Mouse (Mus musculus) cerebellum, adult 8-10 months (tissue): ENCODE results near the gene Smarcd3.
"Not testable (repeated sequence)": the region's sequence is repeated elsewhere in the genome, so short reads cannot be mapped to it uniquely, and the experiment has no call there.

Experiments used
- DNase-seq: peaks from one replicate; pipeline ENCODE4 v3.0.0; 2022

Gene Smarcd3

GRCm38 (mm10) chr5:24596519-24597171, 27.6 kb downstream of the Smarcd3 start:
- no peak for DNase-seq

GRCm38 (mm10) chr5:24595786-24596380, 28.3 kb downstream of the Smarcd3 start:
- no peak for DNase-seq

- no peak for DNase-seq
Observed at GRCm38 (mm10) chr5:24595261-24595660, 28.9 kb downstream of the Smarcd3 start.

GRCm38 (mm10) chr5:24594346-24594745, 29.9 kb downstream of the Smarcd3 start:
- no peak for DNase-seq

- no peak for DNase-seq
Observed at GRCm38 (mm10) chr5:24593928-24594327, 30.3 kb downstream of the Smarcd3 start.

GRCm38 (mm10) chr5:24593230-24593629, 31.0 kb downstream of the Smarcd3 start:
- no peak for DNase-seq

- DNase-seq: no peak
Observed at GRCm38 (mm10) chr5:24592471-24593160, 31.6 kb downstream of the Smarcd3 start.

GRCm38 (mm10) chr5:24591796-24592470, 32.3 kb downstream of the Smarcd3 start:
- DNase-seq: no peak

- DNase-seq: no peak
Observed at GRCm38 (mm10) chr5:24591268-24591721, 32.9 kb downstream of the Smarcd3 start.

- DNase-seq: no peak
Observed at GRCm38 (mm10) chr5:24589511-24590500, 34.4 kb downstream of the Smarcd3 start.

- no peak for DNase-seq
Observed at GRCm38 (mm10) chr5:24587200-24587577, 37.0 kb downstream of the Smarcd3 start.

- DNase-seq: peak; percentile 62
Observed at GRCm38 (mm10) chr5:24586547-24587199, 37.5 kb downstream of the Smarcd3 start, which contains the start of gene Chpf2. Gene Chpf2 (plus strand): TSS chr5:24586741.

- DNase-seq: no peak
Observed at GRCm38 (mm10) chr5:24586106-24586505, 38.1 kb downstream of the Smarcd3 start.

GRCm38 (mm10) chr5:24578109-24578963, 45.9 kb downstream of the Smarcd3 start:
- DNase-seq: no peak

- DNase-seq: peak; percentile 99
Observed at GRCm38 (mm10) chr5:24577183-24577929, 46.9 kb downstream of the Smarcd3 start, which contains the start of gene Abcf2. Gene Abcf2 (minus strand): TSS chr5:24577467.

GRCm38 (mm10) chr5:24576801-24577182, 47.4 kb downstream of the Smarcd3 start:
- no peak for DNase-seq

GRCm38 (mm10) chr5:24575948-24576347, 48.3 kb downstream of the Smarcd3 start:
- DNase-seq: no peak

- DNase-seq: no peak
Observed at GRCm38 (mm10) chr5:24556709-24557108, 67.5 kb downstream of the Smarcd3 start, which contains the start of gene 4931409K22Rik. Gene 4931409K22Rik (minus strand): TSS chr5:24556809.

GRCm38 (mm10) chr5:24555335-24555734, 68.9 kb downstream of the Smarcd3 start:
- DNase-seq: not testable (repeated sequence)
